Mouse (Mus musculus) cortical plate, adult 2 months (tissue): ENCODE results near the gene Pgm5.

Source experiments
- CTCF ChIP-seq: fragments of 200-500 bp; IDR thresholded peaks from 2 replicates; pipeline ENCODE4 v1.5.1; 2011; ENCODE audit warnings: mild to moderate bottlenecking, control low read depth, low read length; ENCODE audit not compliant: insufficient read depth; ENCODE audit errors: extremely low read depth
- POLR2A ChIP-seq: fragments of 200-500 bp; IDR thresholded peaks from 2 replicates; pipeline ENCODE4 v1.6.1; 2011; ENCODE audit warnings: mild to moderate bottlenecking, low read length, control low read depth; ENCODE audit not compliant: insufficient read depth; ENCODE audit errors: extremely low read depth

- no peak for TF ChIP-seq CTCF
- TF ChIP-seq POLR2A = no peak
Observed at GRCm38 (mm10) chr19:24897896-24898736, 36.5 kb upstream of the Pgm5 start.
